Mouse (Mus musculus): ENCODE results near the gene Fzd2. TPM values are rescaled to one million over a fixed set of nuclear protein-coding genes. Genes with fewer than 3 reads are reported as not detected.
A peak's percentile ranks its signal among the peaks of the same experiment; 100 is the strongest.

Gene Fzd2
- polyA plus RNA-seq, 1 experiment: 2.7 TPM

GRCm38 (mm10) chr11:102576050-102576754, 28.0 kb upstream of the Fzd2 start:
- TF ChIP-seq CTCF (IDR thresholded peaks at IDR 0.05; ENCODE audit: borderline replicate concordance, insufficient read depth, low read depth, low read length): no peak
- TF ChIP-seq POLR2A (IDR thresholded peaks at IDR 0.05; ENCODE audit: borderline replicate concordance, insufficient read depth, low read length): no peak
- peaks cover 3% of the 10 kb centered on the region; the same call in 1 of the 2 replicates for H3K4me1 ChIP-seq (ENCODE audit: control insufficient read depth, insufficient read depth, low read length)
- no peaks in the 10 kb centered on the region; the same call in 1 of the 2 replicates for H3K27me3 ChIP-seq (ENCODE audit: control insufficient read depth, insufficient read depth, low read length)
- DNase-seq: no peak
- H3K27ac ChIP-seq (ENCODE audit: insufficient read depth, low read length): no peak overlapping the region
- H3K4me3 ChIP-seq (replicated peaks; ENCODE audit: insufficient read depth, low read depth, low read length): no peak overlapping the region
- WGBS: 61% methylated on average over 13 of the region's 13 CpGs

GRCm38 (mm10) chr11:102578341-102579118, 25.7 kb upstream of the Fzd2 start:
- WGBS: 10% methylated on average over 27 of the region's 27 CpGs
- Histone ChIP-seq H3K4me1 (ENCODE audit: control insufficient read depth, insufficient read depth, low read length) (peaks cover 3% of the 10 kb centered on the region; the same call in 1 of the 2 replicates), H3K27ac (ENCODE audit: insufficient read depth, low read length) (no peak overlapping the region), H3K4me3 (replicated peaks; ENCODE audit: insufficient read depth, low read depth, low read length) (no peak overlapping the region), H3K27me3 (ENCODE audit: control insufficient read depth, insufficient read depth, low read length) (no peaks in the 10 kb centered on the region; the same call in 1 of the 2 replicates)
- peak; percentile 71 for TF ChIP-seq CTCF (IDR thresholded peaks at IDR 0.05; ENCODE audit: borderline replicate concordance, insufficient read depth, low read depth, low read length)
- TF ChIP-seq POLR2A (IDR thresholded peaks at IDR 0.05; ENCODE audit: borderline replicate concordance, insufficient read depth, low read length): no peak
- peak; percentile 48 to 60 for DNase-seq

- DNase-seq: no peak
- 36% methylated on average over 23 of the region's 23 CpGs for WGBS
- no peaks in the 10 kb centered on the region; the same call in 1 of the 2 replicates for H3K27me3 ChIP-seq (ENCODE audit: control insufficient read depth, insufficient read depth, low read length)
- no peak within 1 kb of the TSS for H3K4me3 ChIP-seq (replicated peaks; ENCODE audit: insufficient read depth, low read depth, low read length)
- H3K27ac ChIP-seq (ENCODE audit: insufficient read depth, low read length): no peak within 1 kb of the TSS
- peaks cover 3% of the 10 kb centered on the region; the same call in 1 of the 2 replicates for H3K4me1 ChIP-seq (ENCODE audit: control insufficient read depth, insufficient read depth, low read length)
- TF ChIP-seq POLR2A (IDR thresholded peaks at IDR 0.05; ENCODE audit: borderline replicate concordance, insufficient read depth, low read length) (no peak), CTCF (IDR thresholded peaks at IDR 0.05; ENCODE audit: borderline replicate concordance, insufficient read depth, low read depth, low read length) (no peak)
Measured at GRCm38 (mm10) chr11:102579165-102580033, 24.8 kb upstream of the Fzd2 start, which contains the start of gene Gm11627. Gene Gm11627 (minus strand): TSS chr11:102579461.

- no peak for TF ChIP-seq POLR2A (IDR thresholded peaks at IDR 0.05; ENCODE audit: borderline replicate concordance, insufficient read depth, low read length)
- TF ChIP-seq CTCF (IDR thresholded peaks at IDR 0.05; ENCODE audit: borderline replicate concordance, insufficient read depth, low read depth, low read length): no peak
- Histone ChIP-seq H3K4me3 (replicated peaks; ENCODE audit: insufficient read depth, low read depth, low read length) (no peak overlapping the region), H3K4me1 (ENCODE audit: control insufficient read depth, insufficient read depth, low read length) (peaks cover 3% of the 10 kb centered on the region; the same call in 1 of the 2 replicates), H3K27me3 (ENCODE audit: control insufficient read depth, insufficient read depth, low read length) (no peaks in the 10 kb centered on the region; the same call in 1 of the 2 replicates), H3K27ac (ENCODE audit: insufficient read depth, low read length) (no peak overlapping the region)
- DNase-seq: no peak
- WGBS: 87% methylated on average over 3 of the region's 3 CpGs
Measured at GRCm38 (mm10) chr11:102580034-102580330, 24.2 kb upstream of the Fzd2 start.

- no peak overlapping the region for H3K4me3 ChIP-seq (replicated peaks; ENCODE audit: insufficient read depth, low read depth, low read length)
- TF ChIP-seq POLR2A (IDR thresholded peaks at IDR 0.05; ENCODE audit: borderline replicate concordance, insufficient read depth, low read length) (no peak), CTCF (IDR thresholded peaks at IDR 0.05; ENCODE audit: borderline replicate concordance, insufficient read depth, low read depth, low read length) (no peak)
- WGBS: 24% methylated on average over 11 of the region's 11 CpGs
Measured at GRCm38 (mm10) chr11:102581281-102582015, 22.7 kb upstream of the Fzd2 start.

GRCm38 (mm10) chr11:102582016-102582610, 22.1 kb upstream of the Fzd2 start:
- H3K27ac ChIP-seq (ENCODE audit: insufficient read depth, low read length): no peak overlapping the region

More at GRCm38 (mm10) chr11:102581281-102582015, 22.7 kb upstream of the Fzd2 start:
- Histone ChIP-seq H3K27me3 (ENCODE audit: control insufficient read depth, insufficient read depth, low read length) (no peaks in the 10 kb centered on the region; the same call in 1 of the 2 replicates), H3K27ac (ENCODE audit: insufficient read depth, low read length) (no peak overlapping the region), H3K4me1 (ENCODE audit: control insufficient read depth, insufficient read depth, low read length) (peaks cover 3% of the 10 kb centered on the region; the same call in 1 of the 2 replicates)
- DNase-seq: peak; percentile 35 to 38

More at GRCm38 (mm10) chr11:102582016-102582610, 22.1 kb upstream of the Fzd2 start:
- Histone ChIP-seq H3K4me3 (replicated peaks; ENCODE audit: insufficient read depth, low read depth, low read length) (no peak overlapping the region), H3K27me3 (ENCODE audit: control insufficient read depth, insufficient read depth, low read length) (no peaks in the 10 kb centered on the region; the same call in 1 of the 2 replicates), H3K4me1 (ENCODE audit: control insufficient read depth, insufficient read depth, low read length) (peaks cover 3% of the 10 kb centered on the region; the same call in 1 of the 2 replicates)
- DNase-seq: no peak
- 35% methylated on average over 13 of the region's 13 CpGs for WGBS
- no peak for TF ChIP-seq POLR2A (IDR thresholded peaks at IDR 0.05; ENCODE audit: borderline replicate concordance, insufficient read depth, low read length)
- TF ChIP-seq CTCF (IDR thresholded peaks at IDR 0.05; ENCODE audit: borderline replicate concordance, insufficient read depth, low read depth, low read length): no peak
